Mouse (Mus musculus) gastrocnemius, adult 8-10 months (tissue): ENCODE results near the gene Ell2. TPM values are rescaled to one million over a fixed set of nuclear protein-coding genes. Genes with fewer than 3 reads are reported as not detected.

ENCODE experiments used
- DNase-seq, 2 experiments: peaks; one replicate each; pipeline ENCODE4 v3.0.0; 2022; ENCODE audit warnings: low spot score in 2 of 2
- total RNA-seq, 4 experiments: library from RNA; stranded (reverse); gene quantifications; 2 replicates each; pipeline ENCODE4 v1.2.4; 2022

Gene Ell2
- total RNA-seq, 4 experiments from 2014 or later = 20.7 to 50.6 (median 28.9) TPM

DNA sequence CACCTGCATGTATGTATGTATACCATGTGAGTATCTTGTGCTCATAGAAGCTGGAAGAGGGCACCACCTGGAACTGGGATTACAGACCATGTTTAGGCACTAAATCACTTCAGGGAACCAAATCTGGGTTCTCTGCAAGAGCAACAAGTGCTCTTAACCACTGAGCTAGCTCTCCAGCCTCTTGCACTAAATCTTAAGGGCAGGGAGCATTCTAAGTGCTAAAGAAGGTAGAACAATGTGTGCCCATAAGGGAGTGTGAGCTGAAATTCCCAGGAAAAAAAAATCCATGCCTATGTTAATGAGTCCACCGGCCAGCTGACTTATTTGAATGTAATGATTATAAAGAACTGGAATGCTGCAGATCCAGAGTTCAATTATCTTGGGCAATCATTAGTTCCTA, 101.4 kb downstream of the Ell2 start:
- DNase-seq = no peak

DNA sequence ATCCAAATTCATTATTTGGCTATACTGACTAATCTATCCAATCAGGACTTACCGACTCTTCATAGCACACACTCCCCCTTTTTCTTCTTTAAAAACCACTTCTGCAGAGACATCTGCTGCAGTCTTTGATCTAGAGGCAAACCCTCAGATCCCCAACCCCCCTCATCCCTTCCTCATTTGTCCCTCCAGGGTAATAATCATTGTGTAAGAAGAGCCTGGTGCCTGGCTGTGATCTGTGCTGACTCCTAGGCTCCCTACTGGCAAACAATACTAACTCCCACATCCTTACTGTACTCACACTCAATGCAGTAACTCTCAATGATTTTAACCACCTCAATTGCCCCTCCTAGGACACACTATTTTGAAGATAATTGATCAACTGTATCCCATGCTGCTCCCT, 103.4 kb downstream of the Ell2 start:
- DNase-seq = no peak

DNA sequence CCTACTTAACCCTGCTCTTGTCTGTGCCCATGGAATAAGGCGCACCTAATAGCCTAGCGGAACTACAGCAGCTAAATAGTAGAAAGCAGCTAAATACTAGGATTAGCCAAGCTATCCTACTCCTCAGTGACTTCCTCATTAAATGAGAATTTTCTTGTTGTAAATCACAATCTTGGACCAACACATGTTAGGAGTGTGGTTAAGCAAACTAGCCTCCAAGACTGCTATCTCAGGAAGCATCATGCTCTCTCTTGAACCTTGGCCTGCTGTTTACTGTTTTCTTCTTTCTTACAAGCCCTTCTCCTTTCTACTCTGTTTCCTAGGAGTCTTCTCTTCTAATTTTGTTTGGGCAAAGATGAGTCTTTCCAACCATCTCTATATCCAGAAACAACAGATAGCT, 110.6 kb downstream of the Ell2 start:
- DNase-seq = no peak

DNA sequence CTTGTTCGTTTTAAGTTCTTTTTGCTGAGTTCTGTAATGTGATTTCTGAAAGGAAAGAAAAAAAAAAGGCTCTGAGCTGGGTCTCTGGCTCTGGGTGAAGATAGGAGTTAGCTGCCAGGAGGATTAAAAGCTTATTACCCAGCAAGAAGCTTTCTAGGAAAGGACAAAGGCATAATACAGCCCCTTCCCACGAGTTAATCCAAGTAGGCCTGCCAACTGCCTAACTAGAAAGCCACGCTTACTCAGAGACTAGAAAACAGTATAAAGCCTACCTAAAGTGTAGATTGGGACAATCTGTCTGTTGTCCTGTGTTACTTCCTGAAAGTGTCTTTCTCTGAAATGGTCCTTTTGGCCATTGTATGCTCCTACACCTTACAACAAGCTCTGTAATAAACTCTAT, 111.9 kb downstream of the Ell2 start:
- DNase-seq = no peak

DNA sequence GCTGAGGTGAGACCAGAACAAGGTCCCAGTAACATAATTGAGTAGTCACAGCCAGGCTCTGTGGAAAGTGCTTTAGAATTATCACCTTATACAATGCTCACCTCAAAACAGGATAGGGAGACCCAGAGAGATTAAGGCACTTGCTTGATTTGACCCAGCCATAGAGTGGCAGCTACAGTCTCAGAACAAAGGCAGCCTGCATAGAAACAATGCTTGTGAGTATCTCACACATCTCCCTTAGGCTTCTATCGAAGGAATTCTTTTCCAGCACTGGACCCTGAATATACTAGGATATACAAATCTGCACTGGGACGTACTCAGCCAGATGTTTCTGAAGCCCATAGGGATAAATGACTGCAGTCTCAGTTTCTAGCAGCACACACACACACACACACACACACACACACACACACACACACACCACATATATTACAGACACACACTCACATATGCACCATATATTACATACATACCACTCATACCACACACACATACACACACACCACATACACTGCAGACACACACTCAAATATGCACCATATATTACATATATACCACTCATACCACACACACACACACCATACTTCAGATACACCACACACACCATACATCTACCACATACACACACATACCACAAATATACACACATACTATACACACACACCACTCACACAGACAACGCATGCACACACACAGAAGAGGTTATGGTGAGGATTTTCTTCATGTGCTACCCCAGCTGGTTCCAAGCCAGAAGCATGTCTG, 112.6 kb downstream of the Ell2 start:
- DNase-seq = no peak

DNA sequence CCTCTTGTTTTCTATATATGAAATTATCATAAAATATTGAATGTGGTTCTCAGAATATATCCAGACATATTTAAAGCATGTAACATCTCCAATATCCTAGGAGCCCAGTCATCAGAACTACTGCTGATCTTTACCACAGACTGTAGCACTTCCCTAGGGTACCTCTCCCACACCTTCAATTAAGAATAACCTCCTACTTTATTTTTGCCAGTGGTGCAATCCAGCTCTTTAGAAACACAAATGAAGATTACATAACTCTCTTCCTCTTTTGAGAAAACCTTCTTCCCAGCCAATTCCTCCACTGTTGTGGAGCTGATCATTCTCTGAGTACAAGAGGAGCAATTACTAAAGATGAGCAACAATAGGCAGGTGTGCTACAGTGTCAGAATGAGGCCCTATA, 113.3 kb downstream of the Ell2 start:
- DNase-seq = no peak

Other genes starting within 250 kb of the Ell2 start
- gene Glrx, start 133.1 kb downstream of the Ell2 start, total RNA-seq = 10 to 100 TPM; 23.6 to 32.2 (median 28.3) TPM
- gene Rhobtb3, start 237.2 kb downstream of the Ell2 start, total RNA-seq = 10 to 100 TPM; 18.7 to 21.6 (median 20.0) TPM